ENCODE assay signal across 12 mouse cellular contexts in genomic region chr6:128844586-128845080, GRCm38 (mm10). TPM values are rescaled to one million over a fixed set of nuclear protein-coding genes. Genes with fewer than 3 reads are reported as not detected.
DNase-seq lines count a peak whose midpoint lies in the region; ATAC-seq and TF ChIP-seq lines count a peak whose summit lies in the region.
"Had no signal": no experiment of that assay in that cellular context is flagged by ENCODE, and none has a peak within 500 bp of the region (broad histone marks: within the 10 kb centered on the region; RNA-seq: fewer than 3 reads in every experiment).

No protein-coding gene starts in this region.

- no peaks in the 10 kb centered on the region for H3K27me3 ChIP-seq in heart, embryonic 15.5 days
- peaks cover 15% of the 10 kb centered on the region for H3K27me3 ChIP-seq in E14TG2a.4 (ENCODE audit: insufficient read depth, low read length)
- no peaks in the 10 kb centered on the region for H3K27me3 ChIP-seq in embryonic facial prominence, embryonic 15.5 days
- no peaks in the 10 kb centered on the region for H3K27me3 ChIP-seq in liver, postnatal 0 days (ENCODE audit: insufficient read depth, low read length)

- no peak for TF ChIP-seq CTCF in E14TG2a.4 (conservative IDR thresholded peaks at IDR 0.05; ENCODE audit: low read length)
- 0 out of 2 replicates have a peak, but pooled peaks have one; percentile 1 for TF ChIP-seq CTCF in liver, postnatal 0 days (IDR thresholded peaks at IDR 0.05; ENCODE audit: low read depth)
- TF ChIP-seq CTCF in left cerebral cortex, adult 2 months (IDR thresholded peaks at IDR 0.05) = no peak

- intact Hi-C loops in heart, postnatal 25 days (cut with DNase I) = loop anchor here (5.0 kb wide), 2 partner anchors 343 to 688 kb away; partner anchors contain the start of gene Gabarapl1
- intact Hi-C loops in left cerebral cortex, adult 2 months (cut with DNase I) = loop anchor here (1.0 kb wide), 1 partner anchor 106 kb away; no protein-coding TSS in a partner anchor

- no peak overlapping the region for H3K4me3 ChIP-seq in heart, embryonic 15.5 days
- H3K4me3 ChIP-seq in E14TG2a.4 (replicated peaks; ENCODE audit: low read length) = peak overlapping the region; percentile 94
- no peak overlapping the region for H3K4me3 ChIP-seq in embryonic facial prominence, embryonic 15.5 days (replicated peaks)
- no peak overlapping the region for H3K4me3 ChIP-seq in liver, postnatal 0 days (ENCODE audit: low read depth, low read length)
- H3K4me3 ChIP-seq in left cerebral cortex, adult 2 months = no peak overlapping the region

- 91% methylated on average over 5 of the region's 5 CpGs for WGBS in heart, embryonic 15.5 days
- WGBS in embryonic facial prominence, embryonic 15.5 days = 75% methylated on average over 5 of the region's 5 CpGs
- WGBS in liver, postnatal 0 days (ENCODE audit: insufficient replicate concordance) = 83% methylated on average over 5 of the region's 5 CpGs

- peaks cover 25% of the 10 kb centered on the region for H3K4me1 ChIP-seq in heart, embryonic 15.5 days (replicated peaks)
- peaks cover 33% of the 10 kb centered on the region for H3K4me1 ChIP-seq in E14TG2a.4 (replicated peaks; ENCODE audit: low read depth, low read length)
- peaks cover 19% of the 10 kb centered on the region for H3K4me1 ChIP-seq in embryonic facial prominence, embryonic 15.5 days
- H3K4me1 ChIP-seq in liver, postnatal 0 days (ENCODE audit: insufficient read depth) = peaks cover 13% of the 10 kb centered on the region; the same call in 1 of the 2 replicates

- H3K27ac ChIP-seq in heart, embryonic 15.5 days = 0 out of 2 replicates have a peak overlapping the region, but pooled peaks have one; percentile 97
- peak overlapping the region; percentile 95; the same call in 1 of the 2 replicates for H3K27ac ChIP-seq in embryonic facial prominence, embryonic 15.5 days (replicated peaks)
- H3K27ac ChIP-seq in liver, postnatal 0 days (ENCODE audit: low read depth) = no peak overlapping the region
- H3K27ac ChIP-seq in left cerebral cortex, adult 2 months = no peak overlapping the region

- no peaks in the 10 kb centered on the region for H3K9me3 ChIP-seq in heart, embryonic 15.5 days (replicated peaks)
- H3K9me3 ChIP-seq in E14TG2a.4 (ENCODE audit: low read length) = peaks cover 6% of the 10 kb centered on the region
- H3K9me3 ChIP-seq in embryonic facial prominence, embryonic 15.5 days (replicated peaks) = no peaks in the 10 kb centered on the region
- no peaks in the 10 kb centered on the region for H3K9me3 ChIP-seq in liver, postnatal 0 days (ENCODE audit: low read length)

- ATAC-seq in heart, embryonic 15.5 days (replicated peaks; ENCODE audit: insufficient number of reproducible peaks, insufficient read depth, low FRiP score, low read depth) = no peak
- ATAC-seq in embryonic facial prominence, embryonic 15.5 days (ENCODE audit: insufficient number of reproducible peaks, low FRiP score, low TSS enrichment, low read depth) = no peak
- ATAC-seq in liver, postnatal 0 days = no peak

- no peak overlapping the region for H3K9ac ChIP-seq in heart, embryonic 15.5 days
- no peak overlapping the region for H3K9ac ChIP-seq in embryonic facial prominence, embryonic 15.5 days
- H3K9ac ChIP-seq in liver, postnatal 0 days (replicated peaks) = no peak overlapping the region

- H3K4me2 ChIP-seq in heart, embryonic 15.5 days = no peak overlapping the region; the same call in 1 of the 2 replicates
- peak overlapping the region; percentile 62; the same call in 1 of the 2 replicates for H3K4me2 ChIP-seq in embryonic facial prominence, embryonic 15.5 days (replicated peaks)
- peak overlapping the region; percentile 97 for H3K4me2 ChIP-seq in liver, postnatal 0 days (ENCODE audit: low read depth, low read length)

- no peak for DNase-seq in heart, postnatal 25 days (ENCODE audit: low spot score)
- DNase-seq in liver, postnatal 0 days = no peak
- no peak for DNase-seq in ovary, postnatal 36 days (ENCODE audit: low spot score)
- no peak for DNase-seq in spleen, adult 18-20 months
- DNase-seq in left cerebral cortex, adult 2 months (ENCODE audit: extremely low spot score in 1 of 2, low spot score in 2 of 2) = no peak

- TF ChIP-seq EP300 in liver, postnatal 0 days (IDR thresholded peaks at IDR 0.05; ENCODE audit: low read depth) = no peak

- no peaks in the 10 kb centered on the region for H3K36me3 ChIP-seq in heart, embryonic 15.5 days
- no peaks in the 10 kb centered on the region for H3K36me3 ChIP-seq in E14TG2a.4 (ENCODE audit: insufficient read depth, low read length)
- no peaks in the 10 kb centered on the region for H3K36me3 ChIP-seq in embryonic facial prominence, embryonic 15.5 days
- no peaks in the 10 kb centered on the region; the same call in 1 of the 2 replicates for H3K36me3 ChIP-seq in liver, postnatal 0 days (replicated peaks; ENCODE audit: insufficient read depth, low read length)

RNA-seq across cellular contexts. Expression of gene Klrb1b, which starts 18.5 kb away (rescaled TPM):
- 0.15 and 0.37 TPM in 2 replicates for polyA plus RNA-seq in heart, embryonic 15.5 days (2015; fragmentation: Nextera tagmentation; extraction: Ambion mirVana)
- under 1 TPM in 1 of 2 experiments, not detected in 1; 0.10 TPM for total RNA-seq in heart, postnatal 25 days (2021)
- 0.34 TPM in 1 of 2 replicates, not detected in the other for polyA plus RNA-seq in embryonic facial prominence, embryonic 15.5 days (2015; fragmentation: Nextera tagmentation; extraction: Ambion mirVana)
- polyA plus RNA-seq in liver, postnatal 0 days (2015; fragmentation: Nextera tagmentation; extraction: Ambion mirVana) = 0.32 and 0.39 TPM in 2 replicates
- total RNA-seq in left cerebral cortex, adult 2 months (2021) = not detected
- total RNA-seq: heart, postnatal 10 days; layer of hippocampus, postnatal 25 days had no signal

RNA-seq across cellular contexts. Expression of gene Gm44511, which starts 18.5 kb away (rescaled TPM):
- not detected in 2 replicates for polyA plus RNA-seq in heart, embryonic 15.5 days (2015; fragmentation: Nextera tagmentation; extraction: Ambion mirVana)
- not detected for total RNA-seq in heart, postnatal 25 days (2021)
- polyA plus RNA-seq in embryonic facial prominence, embryonic 15.5 days (2015; fragmentation: Nextera tagmentation; extraction: Ambion mirVana) = not detected in 2 replicates
- polyA plus RNA-seq in liver, postnatal 0 days (2015; fragmentation: Nextera tagmentation; extraction: Ambion mirVana) = not detected in 2 replicates
- total RNA-seq in left cerebral cortex, adult 2 months (2021) = not detected
- total RNA-seq: adrenal gland, postnatal 36 days; heart, postnatal 10 days; layer of hippocampus, postnatal 25 days had no signal
- polyA plus RNA-seq: erythroblast, embryonic 14.5 days had no signal

RNA-seq across cellular contexts. Expression of gene Clec2i, which starts 42.8 kb away (rescaled TPM):
- 0.10 and 0.66 TPM in 2 replicates for polyA plus RNA-seq in heart, embryonic 15.5 days (2015; fragmentation: Nextera tagmentation; extraction: Ambion mirVana)
- total RNA-seq in heart, postnatal 25 days (2021) = under 1 TPM in 1 of 2 experiments, not detected in 1; 0.23 TPM
- 0.12 and 0.36 TPM in 2 replicates for polyA plus RNA-seq in embryonic facial prominence, embryonic 15.5 days (2015; fragmentation: Nextera tagmentation; extraction: Ambion mirVana)
- 0.11 and 0.27 TPM in 2 replicates for polyA plus RNA-seq in liver, postnatal 0 days (2015; fragmentation: Nextera tagmentation; extraction: Ambion mirVana)
- not detected for total RNA-seq in left cerebral cortex, adult 2 months (2021)
- total RNA-seq: adrenal gland, postnatal 36 days; layer of hippocampus, postnatal 25 days had no signal
- polyA plus RNA-seq: erythroblast, embryonic 14.5 days had no signal

RNA-seq across cellular contexts. Expression of gene BC035044, which starts 46.3 kb away (rescaled TPM):
- polyA plus RNA-seq in heart, embryonic 15.5 days (2015; fragmentation: Nextera tagmentation; extraction: Ambion mirVana) = 0.18 and 3.5 TPM in 2 replicates
- under 1 TPM; 0.28 to 0.42 TPM for total RNA-seq in heart, postnatal 25 days (2021)
- polyA plus RNA-seq in embryonic facial prominence, embryonic 15.5 days (2015; fragmentation: Nextera tagmentation; extraction: Ambion mirVana) = 0.38 and 0.49 TPM in 2 replicates
- 10.5 and 11.9 TPM in 2 replicates for polyA plus RNA-seq in liver, postnatal 0 days (2015; fragmentation: Nextera tagmentation; extraction: Ambion mirVana)
- total RNA-seq in left cerebral cortex, adult 2 months (2021) = 1 to 10 TPM in 1 of 2 experiments, under 1 TPM in 1; 0.94 to 1.5 TPM
- polyA plus RNA-seq: erythroblast, embryonic 14.5 days had no signal

RNA-seq across cellular contexts. Expression of gene Klrb1c, which starts 55.6 kb away (rescaled TPM):
- polyA plus RNA-seq in heart, embryonic 15.5 days (2015; fragmentation: Nextera tagmentation; extraction: Ambion mirVana) = 0.10 and 0.11 TPM in 2 replicates
- total RNA-seq in heart, postnatal 25 days (2021) = under 1 TPM in 1 of 2 experiments, not detected in 1; 0.28 TPM
- 0.05 and 0.11 TPM in 2 replicates for polyA plus RNA-seq in embryonic facial prominence, embryonic 15.5 days (2015; fragmentation: Nextera tagmentation; extraction: Ambion mirVana)
- 0.64 and 1.1 TPM in 2 replicates for polyA plus RNA-seq in liver, postnatal 0 days (2015; fragmentation: Nextera tagmentation; extraction: Ambion mirVana)
- not detected for total RNA-seq in left cerebral cortex, adult 2 months (2021)
- total RNA-seq: heart, postnatal 10 days; layer of hippocampus, postnatal 25 days had no signal
- polyA plus RNA-seq: erythroblast, embryonic 14.5 days had no signal

Comparison
In these comparisons a context has a peak if more than half of its experiments do, and no peak if none do; other contexts are left out.
1. H3K27ac ChIP-seq: peak in heart, embryonic 15.5 days (single experiment) and embryonic facial prominence, embryonic 15.5 days (single experiment); none in liver, postnatal 0 days (single experiment) and left cerebral cortex, adult 2 months (single experiment).